Mouse (Mus musculus): ENCODE measurements around the gene Gm26620. TPM values are rescaled to one million over a fixed set of nuclear protein-coding genes. Genes with fewer than 3 reads are reported as not detected.

Gene Gm26620
- 3.3 and 14.1 TPM in 2 replicates for polyA plus RNA-seq (2012; ENCODE audit: insufficient read depth, low replicate concordance)

- TF ChIP-seq FLI1 (IDR thresholded peaks at IDR 0.05; ENCODE audit: low read length): no peak
- TF ChIP-seq GATA1 (IDR thresholded peaks at IDR 0.05; ENCODE audit: borderline replicate concordance, low read length): no peak
- Histone ChIP-seq H3K4me3 (replicated peaks) (peak within 1 kb of the TSS; percentile 99), H3K27me3 (replicated peaks) (peaks cover 2% of the 10 kb centered on the region), H3K36me3 (replicated peaks; ENCODE audit: low read length) (peaks cover 17% of the 10 kb centered on the region), H3K9me3 (peaks cover 7% of the 10 kb centered on the region; the same call in 1 of the 2 replicates), H3K4me1 (peaks cover 20% of the 10 kb centered on the region)
Observed at GRCm38 (mm10) chr1:170884978-170885561, at the start of gene Gm26620, which contains the start of gene Dusp12. Gm26620 (plus strand) TSS chr1:170885065. Dusp12 (minus strand) TSS chr1:170885540.

GRCm38 (mm10) chr1:170839685-170840084, 45.2 kb upstream of the Gm26620 start:
- Histone ChIP-seq H3K27me3 (replicated peaks) (no peaks in the 10 kb centered on the region), H3K4me1 (peaks cover 30% of the 10 kb centered on the region), H3K4me3 (replicated peaks) (no peak overlapping the region), H3K36me3 (replicated peaks; ENCODE audit: low read length) (peaks cover 94% of the 10 kb centered on the region), H3K9me3 (no peaks in the 10 kb centered on the region)
- no peak for TF ChIP-seq FLI1 (IDR thresholded peaks at IDR 0.05; ENCODE audit: low read length)
- no peak for TF ChIP-seq GATA1 (IDR thresholded peaks at IDR 0.05; ENCODE audit: borderline replicate concordance, low read length)

GRCm38 (mm10) chr1:170844380-170844779, 40.5 kb upstream of the Gm26620 start:
- H3K27me3 ChIP-seq (replicated peaks): no peaks in the 10 kb centered on the region
- H3K9me3 ChIP-seq: no peaks in the 10 kb centered on the region
- TF ChIP-seq FLI1 (IDR thresholded peaks at IDR 0.05; ENCODE audit: low read length) (no peak), GATA1 (IDR thresholded peaks at IDR 0.05; ENCODE audit: borderline replicate concordance, low read length) (no peak)
- peak overlapping the region; percentile 62 for H3K4me3 ChIP-seq (replicated peaks)
- H3K4me1 ChIP-seq: peaks cover 64% of the 10 kb centered on the region
- H3K36me3 ChIP-seq (replicated peaks; ENCODE audit: low read length): peaks cover 77% of the 10 kb centered on the region

GRCm38 (mm10) chr1:170845448-170846307, 39.2 kb upstream of the Gm26620 start:
- peaks cover 77% of the 10 kb centered on the region for H3K36me3 ChIP-seq (replicated peaks; ENCODE audit: low read length)
- TF ChIP-seq GATA1 (IDR thresholded peaks at IDR 0.05; ENCODE audit: borderline replicate concordance, low read length) (peak; percentile 71; the same call in 2 of the 3 replicates), FLI1 (IDR thresholded peaks at IDR 0.05; ENCODE audit: low read length) (no peak)
- no peaks in the 10 kb centered on the region for H3K27me3 ChIP-seq (replicated peaks)
- peak overlapping the region; percentile 86 for H3K4me3 ChIP-seq (replicated peaks)
- H3K4me1 ChIP-seq: peaks cover 77% of the 10 kb centered on the region
- no peaks in the 10 kb centered on the region for H3K9me3 ChIP-seq

- Histone ChIP-seq H3K27me3 (replicated peaks) (no peaks in the 10 kb centered on the region), H3K4me1 (peaks cover 87% of the 10 kb centered on the region), H3K4me3 (replicated peaks) (peak overlapping the region; percentile 28), H3K36me3 (replicated peaks; ENCODE audit: low read length) (peaks cover 68% of the 10 kb centered on the region), H3K9me3 (no peaks in the 10 kb centered on the region)
- no peak for TF ChIP-seq GATA1 (IDR thresholded peaks at IDR 0.05; ENCODE audit: borderline replicate concordance, low read length)
- no peak for TF ChIP-seq FLI1 (IDR thresholded peaks at IDR 0.05; ENCODE audit: low read length)
Observed at GRCm38 (mm10) chr1:170850007-170850406, 34.9 kb upstream of the Gm26620 start.

- no peaks in the 10 kb centered on the region for H3K9me3 ChIP-seq
- no peaks in the 10 kb centered on the region for H3K27me3 ChIP-seq (replicated peaks)
- H3K4me1 ChIP-seq: peaks cover 86% of the 10 kb centered on the region
- peak overlapping the region; percentile 65 for H3K4me3 ChIP-seq (replicated peaks)
- H3K36me3 ChIP-seq (replicated peaks; ENCODE audit: low read length): peaks cover 70% of the 10 kb centered on the region
- TF ChIP-seq GATA1 (IDR thresholded peaks at IDR 0.05; ENCODE audit: borderline replicate concordance, low read length): no peak
- no peak for TF ChIP-seq FLI1 (IDR thresholded peaks at IDR 0.05; ENCODE audit: low read length)
Observed at GRCm38 (mm10) chr1:170850637-170851624, 33.9 kb upstream of the Gm26620 start.

- TF ChIP-seq GATA1 (IDR thresholded peaks at IDR 0.05; ENCODE audit: borderline replicate concordance, low read length) (no peak), FLI1 (IDR thresholded peaks at IDR 0.05; ENCODE audit: low read length) (no peak)
- Histone ChIP-seq H3K27me3 (replicated peaks) (no peaks in the 10 kb centered on the region), H3K36me3 (replicated peaks; ENCODE audit: low read length) (peaks cover 62% of the 10 kb centered on the region), H3K9me3 (no peaks in the 10 kb centered on the region), H3K4me1 (peaks cover 91% of the 10 kb centered on the region), H3K4me3 (replicated peaks) (peak overlapping the region; percentile 87)
Observed at GRCm38 (mm10) chr1:170853604-170854003, 31.3 kb upstream of the Gm26620 start.

GRCm38 (mm10) chr1:170855056-170855760, 29.7 kb upstream of the Gm26620 start:
- TF ChIP-seq GATA1 (IDR thresholded peaks at IDR 0.05; ENCODE audit: borderline replicate concordance, low read length) (no peak), FLI1 (IDR thresholded peaks at IDR 0.05; ENCODE audit: low read length) (no peak)
- H3K4me3 ChIP-seq (replicated peaks): peak overlapping the region; percentile 84
- H3K36me3 ChIP-seq (replicated peaks; ENCODE audit: low read length): peaks cover 54% of the 10 kb centered on the region
- no peaks in the 10 kb centered on the region for H3K9me3 ChIP-seq
- H3K4me1 ChIP-seq: peaks cover 89% of the 10 kb centered on the region
- H3K27me3 ChIP-seq (replicated peaks): no peaks in the 10 kb centered on the region

Data from megakaryocyte, embryonic 14.5 days (primary cell).